Mouse (Mus musculus): ENCODE measurements around the gene Nfib. TPM values are rescaled to one million over a fixed set of nuclear protein-coding genes. Genes with fewer than 3 reads are reported as not detected.

The Nfib gene
- polyA plus RNA-seq, 1 experiment: 44.5 TPM

DNA sequence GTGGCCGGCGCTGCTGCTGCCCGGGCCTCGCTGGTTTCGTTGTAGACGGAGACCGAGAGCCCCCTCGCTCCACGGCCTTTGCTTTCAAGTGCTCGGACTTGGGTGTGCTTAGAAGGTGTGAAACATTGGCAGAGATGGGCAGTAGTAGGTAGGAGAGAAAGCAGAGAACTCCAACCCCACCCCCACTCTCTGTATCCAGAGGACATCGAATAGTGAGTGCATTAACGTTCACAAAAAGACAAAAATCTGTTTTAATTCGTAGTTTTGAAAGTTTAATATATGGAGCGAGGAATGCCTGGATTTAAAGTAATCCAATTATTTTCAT is 192.2 kb downstream of the Nfib start:
- H3K27ac ChIP-seq (replicated peaks; ENCODE audit: low read depth, low read length): peak overlapping the region; percentile 50
- no peaks in the 10 kb centered on the region; the same call in 1 of the 2 replicates for H3K4me1 ChIP-seq (ENCODE audit: control insufficient read depth, insufficient read depth, insufficient read length, low read length)
- peak overlapping the region; percentile 55 for H3K4me3 ChIP-seq (ENCODE audit: insufficient read depth, low read depth, low read length)

DNA sequence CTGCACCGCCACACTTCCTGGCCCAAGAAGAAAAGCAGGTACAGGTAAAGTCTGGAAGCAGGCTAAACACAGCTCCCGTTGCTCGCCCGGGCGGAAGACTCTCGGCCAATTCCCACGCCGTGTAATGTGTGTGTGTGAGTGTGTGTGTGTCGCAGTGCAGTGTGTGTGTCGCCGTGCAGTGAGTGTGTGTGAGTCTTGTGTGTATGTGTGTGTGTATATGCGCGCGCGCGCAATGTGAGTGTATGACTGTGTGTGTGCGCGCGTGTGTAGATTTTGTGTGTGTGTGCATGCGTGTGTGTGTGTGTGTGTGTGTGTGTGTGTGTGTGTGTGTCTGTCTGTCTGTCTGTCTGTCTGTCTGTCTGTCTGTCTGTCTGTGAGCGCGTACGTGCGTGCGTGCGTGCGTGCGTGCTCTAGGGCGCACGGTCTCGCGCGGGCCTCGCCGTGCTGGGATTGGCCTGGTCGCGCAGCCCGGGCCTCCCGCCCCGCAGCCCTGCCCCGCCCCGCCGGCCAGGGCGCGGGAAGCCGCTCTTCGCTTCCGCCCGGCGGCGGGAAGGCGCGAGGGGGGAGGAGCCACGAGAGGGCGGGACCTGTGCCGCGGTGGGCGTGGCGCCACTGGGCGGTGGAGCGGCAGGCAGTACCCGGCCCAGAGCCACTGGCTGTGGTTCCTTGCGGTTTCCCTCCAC is 192.7 kb downstream of the Nfib start:
- no peaks in the 10 kb centered on the region; the same call in 1 of the 2 replicates for H3K4me1 ChIP-seq (ENCODE audit: control insufficient read depth, insufficient read depth, insufficient read length, low read length)
- peak overlapping the region; percentile 82 for H3K27ac ChIP-seq (replicated peaks; ENCODE audit: low read depth, low read length)
- peak overlapping the region; percentile 69 for H3K4me3 ChIP-seq (ENCODE audit: insufficient read depth, low read depth, low read length)

DNA sequence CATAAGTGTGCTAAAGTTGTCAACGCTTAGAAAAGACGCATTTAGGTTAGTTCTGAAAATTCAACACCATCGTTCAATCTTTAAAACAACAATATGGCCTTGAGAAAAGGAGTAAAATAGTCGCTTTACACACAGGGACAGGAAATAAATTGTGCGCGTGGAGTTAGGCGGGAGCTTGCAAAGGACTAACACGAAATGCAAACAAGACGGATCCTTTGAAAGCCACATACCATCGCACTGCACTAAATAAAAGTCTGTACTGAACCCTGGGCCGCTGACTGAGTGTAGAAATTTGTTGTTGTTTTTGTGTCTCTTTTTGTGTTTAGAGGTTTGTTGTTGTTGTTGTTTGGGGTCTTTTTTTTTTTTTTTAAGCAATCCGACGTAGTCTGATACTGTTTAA is 193.2 kb downstream of the Nfib start:
- peak overlapping the region; percentile 69 for H3K4me3 ChIP-seq (ENCODE audit: insufficient read depth, low read depth, low read length)
- peak overlapping the region; percentile 82 for H3K27ac ChIP-seq (replicated peaks; ENCODE audit: low read depth, low read length)
- H3K4me1 ChIP-seq (ENCODE audit: control insufficient read depth, insufficient read depth, insufficient read length, low read length): no peaks in the 10 kb centered on the region; the same call in 1 of the 2 replicates

DNA sequence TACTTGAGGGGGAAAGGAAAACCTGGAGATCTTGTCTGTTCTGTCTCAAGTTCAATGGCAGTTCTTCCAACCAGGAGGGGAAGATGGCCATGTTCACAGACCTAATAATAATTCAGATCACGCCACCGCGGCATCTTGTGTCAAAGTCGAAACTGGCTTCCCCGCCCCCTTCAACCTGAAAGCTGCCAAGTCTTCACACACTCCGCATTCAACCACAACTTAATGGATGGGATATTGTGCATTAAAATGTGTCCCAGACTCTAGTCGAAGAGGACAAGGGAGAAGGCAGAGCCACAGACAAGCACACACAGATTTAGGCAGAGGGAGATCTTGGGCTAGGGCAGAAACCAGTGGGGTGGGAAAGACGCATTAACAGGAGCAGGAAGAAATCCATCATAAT is 194.0 kb downstream of the Nfib start:
- Histone ChIP-seq H3K27ac (replicated peaks; ENCODE audit: low read depth, low read length) (peak overlapping the region; percentile 93), H3K4me3 (ENCODE audit: insufficient read depth, low read depth, low read length) (peak overlapping the region; percentile 57), H3K4me1 (ENCODE audit: control insufficient read depth, insufficient read depth, insufficient read length, low read length) (no peaks in the 10 kb centered on the region; the same call in 1 of the 2 replicates)

DNA sequence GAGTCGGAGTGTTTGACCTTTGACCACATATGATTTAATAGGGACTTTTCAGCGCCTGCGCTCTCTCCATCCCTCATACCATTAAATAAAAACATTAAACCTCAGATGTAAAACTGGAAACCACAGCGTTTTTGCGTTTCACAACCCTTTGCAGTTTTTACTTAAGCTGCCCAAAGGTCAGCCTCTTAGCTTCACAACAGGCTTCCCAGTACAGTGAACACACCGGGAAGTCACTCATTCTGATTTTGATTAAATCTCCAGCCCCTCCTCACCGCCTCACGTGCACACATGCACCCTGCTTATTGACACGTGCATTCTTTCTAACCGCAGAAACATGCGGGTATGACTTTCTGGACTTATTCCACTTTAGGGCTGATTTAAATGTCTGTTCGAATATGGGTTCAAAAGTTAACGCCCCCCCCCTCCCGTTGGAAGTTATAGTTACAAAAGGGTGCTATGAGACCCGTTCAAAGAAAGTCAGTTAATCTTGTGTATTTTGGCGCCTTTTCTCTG is 194.5 kb downstream of the Nfib start:
- H3K27ac ChIP-seq (replicated peaks; ENCODE audit: low read depth, low read length): peak overlapping the region; percentile 93

DNA sequence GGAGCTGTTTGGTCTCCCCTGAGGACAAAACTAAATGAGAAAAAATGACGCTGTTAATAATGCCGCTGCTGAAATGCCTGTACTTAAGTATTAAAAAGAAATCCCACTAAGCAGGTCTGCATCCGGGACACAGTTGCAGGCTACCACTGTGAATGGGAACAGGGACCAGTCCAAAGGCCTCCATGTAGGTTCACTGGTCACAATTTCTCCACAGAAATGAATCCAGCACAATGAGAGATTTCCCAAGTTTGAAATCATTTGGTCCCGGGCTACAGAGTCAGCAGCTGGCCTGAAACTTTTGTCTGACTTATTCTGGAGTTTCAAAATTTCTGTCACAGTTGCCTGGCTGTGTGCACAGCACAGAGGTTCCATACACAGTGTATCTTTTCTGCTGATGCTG is 195.8 kb downstream of the Nfib start:
- H3K4me3 ChIP-seq (ENCODE audit: insufficient read depth, low read depth, low read length): peak overlapping the region; percentile 40
- H3K27ac ChIP-seq (replicated peaks; ENCODE audit: low read depth, low read length): peak overlapping the region; percentile 54
- H3K4me1 ChIP-seq (ENCODE audit: control insufficient read depth, insufficient read depth, insufficient read length, low read length): no peaks in the 10 kb centered on the region; the same call in 1 of the 2 replicates

More for the DNA sequence above, 194.5 kb downstream of the Nfib start:
- Histone ChIP-seq H3K4me3 (ENCODE audit: insufficient read depth, low read depth, low read length) (peak overlapping the region; percentile 57), H3K4me1 (ENCODE audit: control insufficient read depth, insufficient read depth, insufficient read length, low read length) (no peaks in the 10 kb centered on the region; the same call in 1 of the 2 replicates)

DNA sequence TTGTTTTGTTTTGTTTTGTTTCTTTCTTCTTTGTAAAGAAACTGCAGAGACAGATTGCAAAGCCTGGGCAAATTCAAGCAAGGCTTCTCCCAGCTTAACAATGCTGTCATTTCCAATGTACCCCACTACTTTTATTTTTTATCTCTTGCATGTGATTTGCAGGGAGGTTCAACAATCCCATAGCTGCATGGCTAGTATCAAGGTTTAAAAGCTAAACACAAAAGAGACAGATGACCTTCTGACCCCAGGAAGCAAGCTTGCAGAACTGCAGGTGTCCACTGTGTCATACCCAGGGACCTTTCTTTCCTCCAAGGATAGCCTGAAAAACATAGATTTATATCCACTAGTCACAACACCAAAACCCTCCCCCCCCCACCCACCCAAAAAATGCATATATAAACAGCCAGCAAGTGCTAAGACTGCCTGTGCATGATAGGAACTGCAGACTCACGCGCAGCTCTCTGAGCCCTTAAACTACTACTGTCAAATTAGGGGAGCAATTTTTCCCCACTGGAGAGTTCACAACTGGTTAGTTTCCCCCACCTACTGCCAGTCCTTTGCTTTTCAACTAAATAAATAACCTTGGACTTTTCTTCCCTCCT is 196.3 kb downstream of the Nfib start:
- Histone ChIP-seq H3K4me1 (ENCODE audit: control insufficient read depth, insufficient read depth, insufficient read length, low read length) (no peaks in the 10 kb centered on the region; the same call in 1 of the 2 replicates), H3K27ac (replicated peaks; ENCODE audit: low read depth, low read length) (peak overlapping the region; percentile 54), H3K4me3 (ENCODE audit: insufficient read depth, low read depth, low read length) (peak overlapping the region; percentile 40)

DNA sequence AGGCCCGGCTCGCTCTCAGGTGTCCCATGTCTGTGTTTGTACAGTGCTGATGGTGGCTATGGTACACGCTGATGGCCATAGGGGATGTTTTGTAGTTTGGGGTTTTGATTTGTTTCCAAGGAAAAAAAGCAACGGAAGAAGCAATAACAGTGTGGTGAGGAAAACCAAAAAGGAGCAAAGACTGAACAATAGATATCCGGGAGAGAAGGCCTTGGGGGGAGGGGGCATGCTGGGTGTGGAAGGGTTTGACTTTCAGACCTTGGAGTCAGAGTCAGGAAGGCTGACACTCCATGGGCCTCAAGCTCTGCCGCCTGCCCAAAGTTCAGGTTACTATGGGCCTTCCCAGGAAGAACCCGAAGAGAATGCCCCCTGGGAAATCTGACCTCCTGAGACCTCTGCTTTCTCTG is 197.3 kb downstream of the Nfib start:
- H3K27ac ChIP-seq (replicated peaks; ENCODE audit: low read depth, low read length): peak overlapping the region; percentile 82
- peak overlapping the region; percentile 69 for H3K4me3 ChIP-seq (ENCODE audit: insufficient read depth, low read depth, low read length)
- no peaks in the 10 kb centered on the region; the same call in 1 of the 2 replicates for H3K4me1 ChIP-seq (ENCODE audit: control insufficient read depth, insufficient read depth, insufficient read length, low read length)

DNA sequence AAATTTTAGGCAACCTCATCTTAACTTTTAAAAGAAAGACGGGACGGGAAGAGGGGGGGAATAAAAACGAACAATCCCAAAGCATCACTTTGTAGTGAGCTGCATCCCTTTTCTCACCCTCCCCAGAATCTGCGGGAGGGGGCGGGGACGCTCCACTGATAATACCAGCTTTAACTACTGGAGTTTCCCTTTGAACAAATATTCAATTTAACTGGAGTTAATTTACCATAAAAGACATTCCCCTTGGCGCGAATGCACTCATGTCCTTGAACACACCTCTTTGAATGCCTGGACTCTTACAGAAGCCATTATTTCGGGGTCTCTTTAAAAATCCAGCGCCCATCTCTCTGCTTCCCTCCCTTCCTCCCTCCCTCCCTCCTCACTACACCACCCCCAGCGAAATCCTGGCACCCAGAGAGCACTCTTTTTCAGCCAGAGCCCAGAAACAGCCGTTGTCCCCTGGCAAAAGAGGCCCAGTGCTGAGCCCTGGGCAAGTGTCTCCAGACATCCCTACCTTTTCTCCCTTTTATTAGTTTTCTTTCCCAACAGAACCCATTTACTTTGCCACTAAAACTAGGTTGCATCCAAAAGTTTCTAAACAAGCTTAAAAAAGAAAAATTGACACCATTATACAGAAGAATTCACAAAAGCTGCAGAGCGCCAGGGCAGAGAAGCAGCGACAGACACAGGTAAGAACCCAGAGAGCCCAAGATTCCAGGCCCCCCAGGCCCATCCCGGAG is 197.8 kb downstream of the Nfib start:
- peak overlapping the region; percentile 82 for H3K27ac ChIP-seq (replicated peaks; ENCODE audit: low read depth, low read length)
- H3K4me3 ChIP-seq (ENCODE audit: insufficient read depth, low read depth, low read length): peak overlapping the region; percentile 69
- no peaks in the 10 kb centered on the region; the same call in 1 of the 2 replicates for H3K4me1 ChIP-seq (ENCODE audit: control insufficient read depth, insufficient read depth, insufficient read length, low read length)

DNA sequence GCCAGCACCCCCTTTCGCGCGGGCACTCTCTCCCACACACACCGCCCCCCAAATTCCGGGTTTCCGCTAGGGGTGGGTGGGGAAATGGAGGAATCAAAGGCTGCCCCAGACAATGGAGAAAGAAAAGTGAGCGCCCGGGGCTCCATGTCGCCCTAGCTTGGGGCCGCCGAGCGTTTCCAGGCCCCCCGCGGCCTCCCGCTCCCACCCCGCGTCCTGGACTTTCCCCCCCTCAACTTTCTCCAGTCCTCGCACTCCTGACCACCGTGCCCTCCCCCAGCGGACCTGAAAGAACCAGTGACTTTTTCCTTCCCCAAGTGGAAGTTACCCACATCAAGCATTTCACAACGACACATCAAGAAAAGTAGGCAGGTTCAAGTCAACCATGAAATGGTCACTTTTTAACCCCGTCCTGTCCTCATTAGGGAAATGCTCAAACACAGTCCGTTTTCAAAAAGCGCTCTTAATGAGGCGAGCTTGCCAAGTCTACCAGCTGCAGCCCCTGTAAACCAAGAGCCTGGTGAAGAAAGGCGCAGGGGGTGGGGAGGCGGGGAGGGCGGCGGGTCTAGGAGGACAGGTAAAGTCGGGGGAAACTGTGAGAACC is 198.7 kb downstream of the Nfib start:
- Histone ChIP-seq H3K4me1 (ENCODE audit: control insufficient read depth, insufficient read depth, insufficient read length, low read length) (no peaks in the 10 kb centered on the region; the same call in 1 of the 2 replicates), H3K4me3 (ENCODE audit: insufficient read depth, low read depth, low read length) (peak overlapping the region; percentile 69), H3K27ac (replicated peaks; ENCODE audit: low read depth, low read length) (peak overlapping the region; percentile 82)

DNA sequence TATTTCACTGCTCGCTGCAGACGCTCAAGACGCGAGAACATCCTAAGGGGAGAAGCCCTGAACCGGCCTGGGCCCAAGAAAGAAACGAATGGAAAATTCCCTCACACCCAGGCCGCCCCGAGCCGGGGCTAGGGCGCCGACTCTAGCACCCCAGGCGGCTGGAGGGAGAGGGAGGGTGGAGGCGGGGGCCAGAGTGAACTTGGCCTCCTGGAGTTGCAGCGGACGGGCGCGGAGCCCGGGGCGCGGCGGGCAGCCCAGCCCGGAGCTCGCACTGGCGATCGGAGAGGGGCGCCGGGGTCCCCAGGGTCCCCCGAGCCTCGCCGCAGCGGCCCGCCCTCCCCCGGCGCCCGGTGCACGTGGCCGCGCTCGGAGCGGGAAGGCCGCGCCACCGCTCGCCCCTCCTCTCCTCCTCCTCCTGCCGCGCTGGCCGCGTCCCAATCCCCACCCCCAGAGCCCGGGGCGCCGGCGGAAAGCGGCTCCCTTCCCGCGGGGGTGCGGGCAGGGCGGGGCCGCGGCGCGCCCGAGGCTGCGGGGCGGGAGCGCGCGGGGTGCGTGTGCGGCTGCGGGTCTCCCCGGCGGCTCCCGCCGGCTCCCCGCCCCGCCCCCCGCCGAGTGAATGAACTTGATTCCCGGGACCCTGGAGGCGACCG is 199.3 kb downstream of the Nfib start:
- H3K27ac ChIP-seq (replicated peaks; ENCODE audit: low read depth, low read length): peak overlapping the region; percentile 97

DNA sequence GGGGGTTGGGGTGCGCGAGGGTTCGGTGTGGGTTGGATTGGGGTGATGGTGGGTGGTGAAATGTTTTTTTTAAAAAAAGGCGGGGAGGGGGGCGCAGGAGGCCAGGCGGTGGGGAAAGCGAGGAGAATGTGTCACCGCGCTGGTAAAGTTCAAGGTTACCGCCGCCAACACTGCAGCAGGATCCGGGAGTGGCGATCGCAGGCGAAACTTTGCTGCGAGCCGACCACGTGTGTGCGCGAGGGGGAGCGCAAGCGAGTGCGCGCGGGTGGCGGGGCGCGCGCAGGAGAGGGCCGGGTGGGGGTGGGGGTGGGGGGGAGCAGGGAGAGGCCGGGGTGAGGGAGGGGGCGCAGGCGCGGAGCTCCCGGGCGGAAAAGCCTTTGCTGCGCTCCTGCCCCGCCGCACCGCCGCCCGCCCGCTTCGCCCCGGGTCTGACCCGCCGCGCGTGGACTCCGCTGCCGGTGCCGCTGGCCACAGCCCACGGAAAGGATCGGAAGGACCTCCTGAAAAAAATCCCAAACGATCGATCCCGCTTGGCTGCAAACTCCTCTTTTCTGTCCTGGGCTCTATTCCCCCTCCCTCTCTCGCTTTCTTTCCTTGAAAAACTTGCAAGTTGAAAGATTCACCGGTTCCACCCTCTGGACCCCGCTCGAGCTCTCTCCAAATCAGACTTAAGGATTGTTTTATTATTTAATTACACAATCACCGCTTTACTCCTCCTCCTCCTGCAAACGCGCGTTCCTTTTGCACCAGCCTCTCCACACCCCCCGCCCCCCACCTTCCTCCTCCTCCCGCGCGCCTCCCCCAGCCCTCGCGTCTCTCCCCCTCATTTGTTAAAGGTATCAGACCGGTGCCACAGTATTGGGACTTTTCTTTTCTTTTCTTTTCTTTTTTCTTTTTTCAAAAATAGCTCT is 200.2 kb downstream of the Nfib start:
- Histone ChIP-seq H3K27ac (replicated peaks; ENCODE audit: low read depth, low read length) (peak overlapping the region; percentile 98), H3K4me3 (ENCODE audit: insufficient read depth, low read depth, low read length) (peak overlapping the region; percentile 100), H3K4me1 (ENCODE audit: control insufficient read depth, insufficient read depth, insufficient read length, low read length) (peaks cover 3% of the 10 kb centered on the region)

More for the DNA sequence above, 199.3 kb downstream of the Nfib start:
- Histone ChIP-seq H3K4me3 (ENCODE audit: insufficient read depth, low read depth, low read length) (peak overlapping the region; percentile 100), H3K4me1 (ENCODE audit: control insufficient read depth, insufficient read depth, insufficient read length, low read length) (no peaks in the 10 kb centered on the region; the same call in 1 of the 2 replicates)

DNA sequence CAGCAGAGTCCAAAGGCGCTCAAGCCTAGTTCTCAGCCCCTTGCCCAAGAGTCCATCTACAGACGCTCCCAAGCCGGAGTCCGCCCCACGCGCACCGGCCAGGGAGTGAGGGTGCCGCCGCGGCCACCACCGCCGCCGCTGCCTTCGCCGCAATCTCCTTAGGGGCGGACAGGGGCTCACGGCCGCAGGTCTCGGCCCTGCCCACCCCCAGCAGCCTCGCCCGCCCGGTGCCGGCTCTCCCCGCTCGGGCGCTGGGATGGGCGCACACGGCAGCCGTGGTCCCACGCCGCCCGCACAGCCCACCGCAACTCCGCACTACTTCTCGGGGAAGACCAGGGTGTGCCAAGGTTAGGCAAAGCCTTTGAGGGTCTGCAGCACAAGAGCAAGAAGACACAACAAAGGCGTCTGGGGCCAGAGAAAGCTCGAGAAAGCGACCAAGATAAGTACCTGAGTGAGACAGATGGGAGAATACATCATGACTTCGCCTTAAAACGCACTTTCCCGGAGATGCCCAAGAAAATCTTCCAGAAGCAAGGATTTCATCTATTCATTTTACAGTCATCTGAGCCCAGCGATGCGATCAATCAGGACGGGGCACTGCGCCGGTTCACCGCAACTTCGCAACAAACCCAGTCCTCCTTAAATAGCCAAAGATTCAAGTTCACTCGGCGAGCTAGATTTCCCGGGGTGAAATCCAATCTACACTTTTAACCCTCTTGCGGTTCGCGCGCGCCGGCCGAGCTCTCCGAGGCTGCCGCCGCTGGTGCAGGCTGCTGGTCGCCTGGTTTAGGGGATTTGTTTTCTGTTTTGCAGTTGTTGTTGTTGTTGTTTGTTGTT is 201.0 kb downstream of the Nfib start:
- Histone ChIP-seq H3K4me1 (ENCODE audit: control insufficient read depth, insufficient read depth, insufficient read length, low read length) (peaks cover 11% of the 10 kb centered on the region), H3K4me3 (ENCODE audit: insufficient read depth, low read depth, low read length) (peak overlapping the region; percentile 100), H3K27ac (replicated peaks; ENCODE audit: low read depth, low read length) (peak overlapping the region; percentile 98)
